Mouse (Mus musculus) activated CD4-positive, CD25-positive, alpha-beta regulatory T cell, adult 9 weeks (primary cell): Measurements from ENCODE around the gene Cacna1s. TPM values are rescaled to one million over a fixed set of nuclear protein-coding genes. Genes with fewer than 3 reads are reported as not detected.

Source experiments
- polyA plus RNA-seq: library from polyadenylated mRNA; unstranded; fragments of 100-300 nt; shearing (Covaris generic); gene quantifications from one replicate; pipeline ENCODE4 v1.2.1, GENCODE M21; 2017

Gene Cacna1s
- 3.8 TPM for polyA plus RNA-seq

GRCm38 (mm10) chr1:136052547-136052946 lies at the start of gene Cacna1s:
TSS of gene Cacna1s (plus strand) at chr1:136052750.

GRCm38 (mm10) chr1:136006292-136006748 lies 46.2 kb upstream of the Cacna1s start, which contains the start of gene Igfn1:
TSS of gene Igfn1 (minus strand) at chr1:136006342.

GRCm38 (mm10) chr1:136007211-136008158 lies 45.1 kb upstream of the Cacna1s start, which contains the start of gene Tmem9:
TSS of gene Tmem9 (plus strand) at chr1:136008150.

GRCm38 (mm10) chr1:136050312-136051012 lies 2.1 kb upstream of the Cacna1s start, which contains the start of gene Ascl5:
TSS of gene Ascl5 (plus strand) at chr1:136050804.

GRCm38 (mm10) chr1:136130951-136131558 lies 78.5 kb downstream of the Cacna1s start, which contains the start of gene Kif21b:
TSS of gene Kif21b (plus strand) at chr1:136131389.

Other genes with a start within 250 kb of the Cacna1s start
- 26.8 TPM for gene Lad1, start 234.2 kb upstream of the Cacna1s start, polyA plus RNA-seq
- 0.72 TPM for gene Tnnt2, start 216.4 kb upstream of the Cacna1s start, polyA plus RNA-seq
- not detected for gene Pkp1, start 133.5 kb upstream of the Cacna1s start, polyA plus RNA-seq
- gene Igfn1, start 46.4 kb upstream of the Cacna1s start, polyA plus RNA-seq: not detected
- 41.2 TPM for gene Tmem9, start 44.6 kb upstream of the Cacna1s start, polyA plus RNA-seq
- not detected for gene Ascl5, start 1.9 kb upstream of the Cacna1s start, polyA plus RNA-seq
- 44.8 TPM for gene Kif21b, start 78.6 kb downstream of the Cacna1s start, polyA plus RNA-seq
- not detected for gene Mroh3, start 160.1 kb downstream of the Cacna1s start, polyA plus RNA-seq
- not detected for gene Inava, start 181.5 kb downstream of the Cacna1s start, polyA plus RNA-seq
- gene Gpr25, start 208.1 kb downstream of the Cacna1s start, polyA plus RNA-seq: not detected